Mouse (Mus musculus) heart, adult 18-20 months (tissue): ENCODE results near the gene Rwdd3. TPM values are rescaled to one million over a fixed set of nuclear protein-coding genes. Genes with fewer than 3 reads are reported as not detected.

Experiments used
- DNase-seq, 2 experiments: peaks; one replicate each; pipeline ENCODE4 v3.0.0; 2021 to 2022; ENCODE audit warnings: mixed read lengths in 1 of 2
- long read RNA-seq, 2 experiments: library from polyadenylated mRNA; stranded (forward); transcript quantifications; one replicate each; pipeline ENCODE4 v2.0.0; 2021
- total RNA-seq, 2 experiments: library from RNA; stranded (reverse); gene quantifications; 2 replicates each; pipeline ENCODE4 v1.2.3; 2021

Gene Rwdd3
- 1 to 10 TPM; 2.1 to 2.3 TPM for total RNA-seq
- long read RNA-seq, experiment 1, partial matches to known transcripts: 0 of 3 reads
- long read RNA-seq, experiment 1, other reads (novel, unspliced or antisense): 0 of 3 reads
- long read RNA-seq, experiment 2, partial matches to known transcripts: 0 of 1 reads
- long read RNA-seq, experiment 2, other reads (novel, unspliced or antisense): 0 of 1 reads

DNA sequence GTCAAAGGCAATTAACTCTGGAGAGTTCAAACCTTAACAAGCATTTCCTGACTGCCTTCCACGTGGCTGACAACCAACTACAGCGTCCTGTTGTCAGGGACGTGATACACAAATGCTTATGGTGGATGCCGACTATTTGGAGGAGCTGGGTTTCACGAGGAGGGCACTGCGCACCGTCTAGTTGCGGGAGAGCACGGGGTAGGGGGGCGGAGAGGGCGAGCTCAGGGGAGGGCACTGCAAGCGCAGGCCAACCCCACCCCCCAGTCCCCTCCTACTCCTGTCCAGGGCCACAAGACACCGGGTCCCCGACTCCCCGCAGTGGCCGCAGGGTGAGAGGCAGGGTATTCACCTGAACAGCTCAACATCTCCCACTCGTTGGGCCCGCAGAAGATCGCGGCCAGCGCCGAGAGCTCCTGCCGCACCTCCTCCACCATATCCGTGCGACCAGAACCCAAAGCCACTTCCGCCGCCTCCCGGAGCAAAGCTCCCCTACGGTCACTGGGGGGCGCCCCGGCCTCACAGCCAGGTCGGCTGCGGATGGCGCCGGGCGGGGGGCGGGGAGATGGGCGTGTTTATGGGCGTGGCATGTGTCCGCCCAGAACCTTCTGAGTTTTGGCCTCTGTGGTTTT, at the start of gene Rwdd3:
Gene Rwdd3 (minus strand): TSS at position 453 of the 629 bp plus-strand sequence.
- peak; percentile 90 to 92 for DNase-seq

DNA sequence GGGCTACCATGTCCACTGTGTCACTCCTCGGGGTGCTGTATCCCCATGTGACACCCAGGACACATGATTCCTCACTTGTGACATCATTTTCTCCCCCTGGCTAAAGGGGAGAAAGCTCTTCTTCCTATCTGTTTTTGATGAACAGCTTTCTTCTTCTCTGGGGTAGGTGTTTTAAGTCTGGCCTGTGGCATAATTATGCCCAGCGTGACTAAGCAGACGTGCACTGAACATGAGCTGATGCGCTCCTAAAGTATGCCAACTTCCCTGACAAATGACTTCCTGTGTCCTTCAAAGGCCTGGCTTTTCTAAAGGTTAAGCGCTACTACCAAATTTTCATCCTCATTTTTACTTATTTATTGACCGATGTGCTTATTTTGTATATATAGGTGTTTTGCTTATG, 45.5 kb upstream of the Rwdd3 start:
- DNase-seq: no peak

DNA sequence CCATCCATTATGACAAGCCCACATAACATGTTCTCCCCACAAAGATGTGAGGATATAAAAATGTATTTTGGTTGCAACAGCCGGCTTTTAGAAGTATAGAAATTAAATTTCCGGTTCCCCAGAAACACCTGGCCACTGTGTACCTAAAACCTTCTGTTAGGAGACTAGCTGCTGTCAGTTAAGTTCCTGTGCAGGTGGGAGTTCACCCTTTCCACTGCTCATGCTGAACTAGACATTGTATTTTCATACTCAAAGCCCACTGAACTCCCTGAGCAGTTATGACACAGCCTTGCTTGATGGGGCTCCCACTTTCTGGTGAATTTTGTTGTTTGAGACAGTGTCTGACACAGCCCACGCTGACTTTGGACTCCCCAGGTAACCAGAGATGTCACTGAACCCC, 42.0 kb upstream of the Rwdd3 start:
- no peak for DNase-seq

DNA sequence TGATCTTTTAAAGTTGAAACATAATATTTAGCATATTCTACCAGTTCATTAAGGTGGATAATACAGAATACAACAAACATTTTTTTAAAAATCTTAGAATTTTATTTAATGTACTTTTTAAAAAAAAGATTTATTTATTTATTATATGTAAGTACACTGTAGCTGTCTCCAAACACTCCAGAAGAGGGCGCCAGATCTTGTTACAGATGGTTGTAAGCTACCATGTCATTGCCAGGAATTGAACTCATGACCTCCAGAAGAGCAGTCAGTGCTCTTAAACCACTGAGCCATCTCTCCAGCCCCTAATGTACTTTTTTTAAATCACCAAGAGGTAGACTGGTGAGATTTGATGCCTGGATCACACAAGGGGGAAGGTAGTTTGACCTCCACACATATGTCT, 40.7 kb upstream of the Rwdd3 start:
- no peak for DNase-seq

DNA sequence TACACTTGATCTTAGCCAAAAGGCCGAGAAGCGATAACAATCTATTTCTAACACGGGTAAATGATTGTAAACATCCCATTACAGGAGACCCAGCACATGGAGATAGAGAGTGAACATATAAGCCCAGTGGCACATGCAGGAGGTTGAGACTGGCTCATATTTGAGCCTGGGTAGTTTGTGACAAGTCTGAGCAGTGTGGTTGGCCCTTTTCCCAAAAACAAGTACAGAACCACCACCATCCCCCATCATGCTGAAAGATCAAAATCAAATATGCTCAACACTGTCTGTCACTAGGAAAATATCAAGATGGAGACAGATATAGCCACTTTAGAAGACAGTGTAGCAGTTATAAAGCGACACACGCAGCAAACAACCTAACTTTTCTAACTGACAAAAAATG, 37.5 kb upstream of the Rwdd3 start:
- DNase-seq: no peak

DNA sequence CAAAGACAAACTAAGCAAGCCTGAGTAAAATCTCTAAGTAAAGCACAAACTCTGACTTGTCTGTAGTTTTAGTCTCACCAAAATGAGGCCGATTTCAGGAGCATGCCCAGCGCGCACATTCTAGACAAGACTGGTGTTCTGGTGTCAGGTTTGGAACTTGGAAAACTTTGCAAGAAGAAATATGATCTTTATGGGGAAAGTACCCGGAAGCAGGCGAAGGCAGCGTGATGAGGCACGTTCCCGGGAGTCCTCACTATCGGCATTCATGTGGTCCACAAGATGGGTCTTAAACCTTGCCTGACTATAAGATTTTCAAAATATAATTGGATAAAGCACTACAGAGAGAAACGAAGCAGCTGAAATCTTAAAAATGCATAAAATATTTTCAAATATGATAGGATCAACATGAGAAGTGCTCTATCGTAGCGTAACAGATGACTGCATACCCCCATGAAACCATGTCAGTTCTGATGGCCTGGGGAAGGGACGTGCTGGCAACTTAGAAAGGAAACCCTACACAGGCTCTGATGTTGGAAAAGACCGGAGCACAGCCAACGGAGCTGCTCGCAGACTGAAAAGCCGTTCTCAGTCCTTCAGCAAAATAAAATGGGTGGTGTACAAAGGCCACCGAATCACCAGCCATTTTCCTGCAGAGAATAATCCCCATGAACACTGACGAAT, 34.8 kb upstream of the Rwdd3 start:
- DNase-seq: no peak

DNA sequence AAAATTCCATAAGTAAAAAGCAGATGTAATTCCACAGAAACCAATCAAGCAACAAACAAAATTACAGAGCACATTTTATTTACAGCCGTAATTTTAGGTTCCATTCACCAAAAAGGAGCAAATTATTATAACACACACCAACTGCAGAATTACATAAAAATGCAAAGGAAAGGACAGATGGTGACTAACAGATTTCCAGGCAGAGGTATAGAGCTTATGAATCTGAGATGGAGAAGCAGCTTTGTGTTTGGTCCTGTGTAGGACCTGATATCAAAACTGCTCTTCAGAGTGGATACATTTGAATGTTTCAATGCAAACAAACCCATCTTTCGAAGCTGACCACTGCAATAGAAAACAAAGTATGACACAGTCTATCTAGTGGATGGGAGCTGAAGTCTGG, 31.1 kb upstream of the Rwdd3 start:
- DNase-seq: no peak

DNA sequence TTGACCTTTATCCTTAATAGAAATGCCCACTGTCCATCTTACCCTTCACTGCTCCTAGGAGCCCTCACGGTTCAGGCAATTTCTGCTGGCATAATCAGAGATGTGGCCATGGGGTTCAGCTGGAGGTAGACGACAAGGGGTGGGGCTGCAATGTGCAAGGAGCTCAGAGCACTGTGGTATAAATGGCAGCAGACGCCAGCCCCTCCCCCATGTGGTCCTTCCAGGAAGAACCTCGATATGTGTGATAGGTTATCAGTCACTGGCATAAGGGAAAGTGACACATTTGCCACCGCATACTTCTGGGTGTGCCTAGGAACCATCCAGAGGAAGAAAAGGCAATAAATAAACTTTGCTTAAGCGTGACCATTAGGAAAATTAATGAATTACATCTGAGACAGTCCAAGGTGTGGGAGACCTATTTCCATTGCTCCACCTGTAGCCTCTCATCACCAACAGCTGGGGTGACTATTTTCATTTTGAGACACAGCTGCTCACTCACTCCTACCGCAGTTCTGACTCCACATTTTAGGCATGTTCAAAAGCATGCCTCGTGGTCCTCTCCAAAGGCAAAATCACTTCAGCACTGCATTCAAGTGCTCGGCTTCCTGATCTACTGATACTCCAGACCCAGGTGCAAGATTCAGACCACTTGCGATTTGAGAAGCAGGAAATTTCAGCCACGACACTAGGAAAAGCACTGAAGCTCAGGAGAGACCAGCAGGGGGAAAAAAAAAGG, 29.7 kb upstream of the Rwdd3 start:
- DNase-seq: no peak

DNA sequence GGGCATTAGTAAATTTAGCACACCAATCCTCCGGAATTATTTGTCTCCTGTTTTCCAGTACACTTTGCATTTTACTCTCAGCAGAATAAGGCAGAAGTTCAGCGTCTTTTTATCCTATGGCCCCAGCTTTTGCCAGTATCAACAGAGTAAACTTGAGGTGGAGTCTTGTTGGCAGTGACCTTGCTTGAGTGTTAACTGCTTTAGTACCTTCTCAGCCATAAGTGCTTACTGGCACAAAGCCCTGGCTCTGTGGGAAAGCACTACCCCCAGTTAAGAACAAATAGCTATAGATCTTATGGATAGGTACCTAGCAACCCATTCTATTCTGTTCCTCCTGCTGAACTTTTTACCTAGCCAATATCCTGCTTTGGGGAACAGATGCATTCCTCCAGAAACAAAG, 17.7 kb upstream of the Rwdd3 start:
- DNase-seq: no peak

DNA sequence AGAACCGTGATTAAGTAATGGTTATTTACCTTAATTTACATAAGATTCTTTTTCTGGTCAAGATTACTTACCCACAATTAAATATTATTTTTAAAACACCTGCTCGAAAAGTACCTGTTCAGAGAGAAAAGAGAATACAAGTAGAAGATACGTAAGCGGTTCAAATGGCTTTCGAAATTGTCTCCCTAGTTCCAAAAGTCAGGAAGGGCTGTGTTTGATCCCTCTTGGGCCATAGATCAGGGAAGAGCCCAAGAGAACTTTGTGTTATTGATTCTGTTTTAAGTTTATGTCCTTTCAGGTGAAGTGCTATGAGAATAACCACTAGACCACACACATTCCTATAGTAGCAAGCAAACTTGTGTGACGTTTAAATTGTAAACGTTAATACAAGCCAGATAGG, 16.0 kb upstream of the Rwdd3 start:
- no peak for DNase-seq

DNA sequence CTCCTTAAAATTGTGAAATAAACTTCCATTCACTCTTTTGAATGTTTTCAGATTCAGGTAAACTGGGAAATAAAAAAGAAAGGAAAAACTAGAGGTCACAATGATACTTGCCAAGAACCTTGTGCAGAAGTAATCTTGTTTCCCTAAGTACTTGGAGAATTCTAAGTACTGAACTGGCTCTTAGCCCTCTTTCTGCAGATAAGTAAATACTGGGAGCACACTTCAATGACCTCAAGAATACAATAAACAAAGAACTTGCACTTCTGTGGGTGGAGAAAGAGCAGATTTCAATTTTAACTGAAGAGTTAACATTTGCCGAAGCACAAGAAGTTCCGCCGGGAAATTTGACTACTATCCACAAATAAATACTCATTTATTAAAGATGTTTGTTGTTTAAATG, 15.4 kb upstream of the Rwdd3 start:
- no peak for DNase-seq

DNA sequence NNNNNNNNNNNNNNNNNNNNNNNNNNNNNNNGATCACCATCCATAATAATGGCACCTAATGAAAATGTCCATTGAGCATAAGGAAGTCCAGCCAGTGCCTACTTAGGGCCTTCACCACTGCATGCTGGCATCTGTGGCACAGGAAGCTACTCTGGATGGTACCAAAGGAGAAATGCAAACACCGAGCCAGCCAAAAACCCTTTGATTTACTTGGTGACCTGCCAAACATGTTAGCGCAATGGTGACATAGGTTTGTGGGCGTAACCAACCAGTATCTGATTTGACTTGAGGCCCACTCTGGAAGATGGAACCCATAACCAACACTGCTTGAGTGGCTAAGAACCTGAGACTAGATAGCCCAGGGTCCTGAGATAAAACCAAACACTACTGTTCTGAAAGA, 13.7 kb upstream of the Rwdd3 start:
- DNase-seq: no peak

DNA sequence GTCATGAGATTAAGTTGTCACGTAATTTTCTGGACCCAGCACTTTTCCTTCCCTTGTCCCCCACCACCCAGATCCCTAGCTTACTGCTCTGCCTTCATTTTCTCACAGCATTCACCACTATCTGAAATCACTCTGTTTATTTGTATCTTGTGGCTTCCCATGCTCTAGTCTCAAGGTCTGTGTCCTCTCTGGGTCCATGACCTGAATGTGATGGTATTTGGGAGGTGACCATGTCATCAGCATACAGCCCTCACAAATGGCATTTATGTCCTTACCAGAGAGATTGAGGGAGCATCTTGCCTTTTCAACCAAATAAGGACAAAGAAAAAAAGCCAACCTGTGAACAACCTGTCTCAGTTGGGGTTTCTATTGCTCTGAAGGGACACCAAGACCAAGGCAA, 4.5 kb upstream of the Rwdd3 start:
- DNase-seq: no peak

DNA sequence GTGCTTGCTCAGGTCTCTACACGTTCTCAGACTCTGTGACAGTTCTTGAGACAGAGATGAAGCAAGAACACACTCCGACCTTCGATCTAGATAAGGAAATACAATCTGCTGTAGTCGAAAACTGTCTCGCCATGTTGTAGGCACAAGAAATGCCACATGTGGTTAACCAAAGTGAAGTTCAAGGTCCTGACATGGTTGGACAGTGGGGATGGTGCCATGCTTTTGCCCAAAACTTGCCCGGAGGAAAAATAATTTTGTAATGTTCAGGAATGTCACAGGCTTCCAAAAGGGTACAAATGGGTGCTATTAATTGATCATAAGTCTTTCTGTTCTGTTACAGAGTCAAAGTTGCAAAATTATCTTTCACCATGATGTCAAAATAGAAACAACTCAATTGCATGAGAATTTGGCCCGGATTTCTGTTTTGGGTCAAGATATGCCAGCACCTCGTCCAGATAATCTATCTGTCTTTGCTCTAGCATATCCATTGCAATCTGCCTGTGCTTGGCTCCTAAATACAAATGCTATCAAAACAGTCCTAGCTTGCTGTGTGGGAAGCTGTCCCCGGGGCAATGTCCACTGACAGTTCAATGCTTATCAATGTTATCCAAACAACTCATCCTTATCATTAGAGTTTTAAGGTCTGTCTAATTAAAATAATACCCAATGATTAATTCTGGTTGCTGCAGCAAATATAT, 2.9 kb upstream of the Rwdd3 start:
- no peak for DNase-seq

DNA sequence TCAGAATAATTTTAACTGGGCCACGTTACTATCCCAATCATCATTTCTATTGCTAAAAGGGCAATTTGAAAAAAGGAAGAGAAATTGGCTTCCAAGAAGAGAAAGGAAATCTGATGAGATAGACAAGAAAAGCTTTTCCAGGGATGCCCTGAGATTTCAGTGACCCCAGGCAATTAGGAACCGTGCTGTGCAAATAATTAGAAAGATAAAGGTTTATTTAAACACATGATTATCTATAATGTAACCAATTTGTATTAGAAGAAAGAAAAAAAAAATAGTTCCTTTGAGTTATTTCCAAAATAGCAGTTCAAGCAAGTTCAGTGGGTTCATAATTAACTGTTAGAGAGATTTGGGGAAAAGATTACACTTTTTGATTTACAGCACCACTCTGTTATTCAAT, 1.2 kb upstream of the Rwdd3 start:
- no peak for DNase-seq

DNA sequence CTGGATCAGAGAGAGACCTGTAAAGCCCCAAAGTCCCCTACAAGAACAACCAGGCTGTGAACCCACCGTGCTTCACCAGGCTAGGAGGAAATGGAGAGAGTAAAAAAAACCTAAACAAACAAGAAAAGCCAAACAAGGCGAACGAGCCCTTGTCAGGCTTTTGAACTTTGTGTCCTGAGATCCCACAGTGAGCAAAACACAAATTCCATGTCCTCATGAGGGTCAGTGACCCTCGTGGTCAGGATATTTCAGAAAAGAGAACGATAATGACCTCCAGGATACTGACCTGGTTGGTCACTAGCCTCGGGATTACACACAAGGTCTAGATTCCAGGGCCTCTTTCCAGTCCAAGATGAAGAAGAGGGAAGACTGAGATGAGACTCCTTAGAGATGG, 374 bp upstream of the Rwdd3 start:
- peak in 1 of 2 experiments; percentile 7 for DNase-seq

DNA sequence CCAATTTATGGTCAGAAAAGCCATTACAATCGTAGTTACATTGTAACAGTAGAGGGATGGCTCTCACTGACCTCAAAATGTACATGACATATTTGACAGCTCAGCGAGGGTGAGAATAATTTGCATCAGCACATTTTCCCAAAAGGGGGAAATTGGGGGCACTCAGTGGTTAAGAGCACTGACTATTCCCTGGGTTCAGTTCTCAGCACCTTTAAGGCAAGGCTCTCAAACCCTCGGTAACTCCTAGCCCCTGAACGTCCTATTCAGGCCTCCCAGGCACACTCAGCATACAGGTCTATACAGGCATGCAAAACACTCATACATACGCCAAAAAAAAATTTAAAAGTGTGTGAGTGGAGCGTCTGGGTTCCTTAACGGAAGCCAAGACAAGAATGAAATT, 864 bp downstream of the Rwdd3 start:
- DNase-seq: no peak

DNA sequence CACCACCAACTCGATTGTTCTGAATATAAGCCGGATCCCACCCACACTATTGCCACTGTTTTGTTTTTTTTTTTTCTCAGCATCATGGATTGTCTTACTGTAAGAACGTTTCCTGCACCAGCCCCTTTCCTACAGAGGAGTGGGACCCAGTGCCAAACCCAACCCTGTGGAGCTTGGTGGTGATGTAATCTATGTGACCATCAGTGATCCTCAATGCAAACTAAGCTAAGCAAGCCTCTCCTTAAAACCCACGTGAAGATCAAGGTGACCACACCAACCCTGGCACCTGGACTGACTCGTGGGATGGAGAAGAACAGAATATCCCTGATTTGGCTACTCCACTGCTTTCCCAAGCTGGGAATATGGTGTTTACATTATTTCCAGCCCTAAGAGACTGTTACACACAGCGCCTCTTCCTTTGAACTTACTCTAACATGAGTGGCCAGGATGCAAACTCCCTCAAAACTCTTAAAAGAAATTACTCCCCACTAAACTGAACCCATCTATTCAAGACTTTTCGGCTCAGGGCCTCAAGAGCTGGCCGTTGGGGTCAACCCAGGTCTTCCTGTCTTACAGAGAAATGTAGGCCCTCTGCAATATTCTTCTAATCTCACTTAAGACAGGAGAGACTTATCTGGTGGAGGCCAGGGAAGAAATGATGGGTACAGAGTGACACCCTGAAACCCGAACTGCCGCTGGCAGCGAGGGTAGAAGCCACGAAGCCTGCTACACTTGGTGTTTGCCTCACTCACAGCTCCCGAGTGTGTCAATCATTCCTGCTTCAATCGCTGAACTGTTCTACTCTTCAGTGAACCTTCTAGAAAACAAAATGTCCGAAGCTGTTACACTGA, 2.2 kb downstream of the Rwdd3 start:
- no peak for DNase-seq

DNA sequence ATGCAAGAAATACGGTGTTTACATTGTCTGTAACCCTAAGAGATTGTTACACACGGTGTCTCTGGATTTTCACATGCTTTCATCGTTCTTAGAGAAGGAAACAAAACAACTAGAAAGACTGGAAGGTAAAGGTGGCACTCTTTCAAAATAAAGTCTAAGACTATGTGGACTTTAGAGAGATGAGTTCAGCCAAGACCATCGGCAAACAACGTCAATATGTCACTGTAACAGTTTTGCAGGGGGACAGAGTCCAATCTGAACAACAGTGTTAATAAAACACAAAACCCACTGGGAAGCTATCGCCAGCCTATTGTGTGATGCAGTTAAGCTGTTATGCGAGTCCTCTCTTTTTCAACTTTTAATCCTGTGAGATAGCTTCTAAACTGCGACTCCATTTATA, 2.9 kb downstream of the Rwdd3 start:
- DNase-seq: no peak

DNA sequence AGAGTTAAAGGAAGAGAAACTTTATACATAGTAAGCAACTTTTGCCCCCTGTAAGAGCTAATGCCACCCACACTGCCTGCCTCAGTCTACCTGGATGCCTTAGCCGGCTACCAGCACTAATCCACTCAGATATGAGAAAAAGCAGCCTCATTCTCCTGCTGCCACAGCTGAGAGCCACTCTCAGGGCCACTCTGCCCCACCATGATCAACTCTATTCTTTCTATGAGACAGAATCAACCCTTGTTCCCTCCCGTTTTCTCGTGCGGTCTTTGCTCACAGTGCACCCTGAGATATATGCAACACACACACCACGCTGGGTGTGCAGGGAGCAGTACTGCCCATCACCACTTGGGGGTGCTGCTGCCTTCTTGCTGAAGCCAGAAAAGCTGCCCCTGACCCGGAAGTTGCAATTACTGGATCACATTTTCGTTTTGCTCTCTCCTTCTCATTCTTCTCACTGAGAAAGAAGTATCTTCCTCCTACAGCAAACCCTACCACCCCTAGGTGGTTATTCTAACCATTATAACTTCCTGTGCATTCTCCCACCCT, 8.2 kb downstream of the Rwdd3 start:
- DNase-seq: peak; percentile 27 to 57

DNA sequence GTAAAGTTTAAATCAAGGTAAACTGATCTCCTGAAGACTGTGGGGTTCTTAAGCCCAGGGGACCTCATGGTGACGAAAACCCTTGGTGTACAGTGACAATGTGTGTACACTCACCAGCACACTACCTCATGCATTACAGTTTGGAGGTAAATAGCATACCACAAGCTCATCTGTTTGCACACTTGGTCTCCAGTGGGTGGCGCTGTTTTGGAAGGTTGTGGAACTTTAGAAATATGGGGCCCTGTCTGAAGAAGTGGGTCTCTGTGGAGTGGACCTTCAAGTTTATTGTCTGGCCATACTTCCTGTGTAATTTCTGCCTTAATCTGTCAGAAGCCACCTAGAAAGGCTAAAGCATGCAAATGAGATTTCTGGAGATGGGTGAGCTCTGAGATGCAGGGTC, 9.8 kb downstream of the Rwdd3 start:
- no peak for DNase-seq
